Comparison of ENCODE assay signal across 8 mouse cellular contexts in the genomic region with DNA sequence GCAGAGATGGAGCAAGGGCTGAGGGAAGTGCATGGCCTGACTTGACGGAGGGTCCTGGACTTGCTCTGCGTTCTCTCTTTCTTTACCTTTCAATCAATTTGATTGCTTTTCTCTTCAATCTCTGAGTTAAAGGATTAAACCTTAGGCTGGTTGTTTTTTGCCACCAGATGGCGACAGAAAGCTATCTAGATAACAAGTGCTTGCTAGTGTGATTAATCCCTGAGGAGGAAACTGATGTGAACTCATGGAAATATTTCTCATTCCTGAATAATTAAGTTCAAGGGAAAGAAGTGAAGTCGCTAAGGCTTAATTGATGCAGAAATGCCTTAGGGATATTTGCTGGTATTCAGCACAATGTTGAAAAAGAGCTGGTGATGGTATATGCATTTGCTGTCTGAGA. TPM values are rescaled to one million over a fixed set of nuclear protein-coding genes. Genes with fewer than 3 reads are reported as not detected.
DNase-seq lines count a peak whose midpoint lies in the region; ATAC-seq and TF ChIP-seq lines count a peak whose summit lies in the region.

No protein-coding gene starts in this region.

- TF ChIP-seq EP300 in lung, postnatal 0 days (IDR thresholded peaks at IDR 0.05) = no peak

- TF ChIP-seq CTCF in lung, postnatal 0 days (IDR thresholded peaks at IDR 0.05) = peak; percentile 74

- 4% methylated on average over 4 of the region's 4 CpGs for WGBS in forebrain, embryonic 14.5 days
- WGBS in forebrain, embryonic 13.5 days = 5% methylated on average over 4 of the region's 4 CpGs
- WGBS in embryonic facial prominence, embryonic 10.5 days = 7% methylated on average over 4 of the region's 4 CpGs
- WGBS in lung, postnatal 0 days = 2% methylated on average over 4 of the region's 4 CpGs

- H3K27me3 ChIP-seq in forebrain, embryonic 14.5 days (replicated peaks; ENCODE audit: control insufficient read depth, insufficient read depth, low read length) = no peaks in the 10 kb centered on the region
- H3K27me3 ChIP-seq in forebrain, embryonic 13.5 days = no peaks in the 10 kb centered on the region
- H3K27me3 ChIP-seq in embryonic facial prominence, embryonic 10.5 days (replicated peaks; ENCODE audit: low read depth, poor library complexity, severe bottlenecking) = no peaks in the 10 kb centered on the region
- no peaks in the 10 kb centered on the region for H3K27me3 ChIP-seq in lung, postnatal 0 days (replicated peaks; ENCODE audit: insufficient read depth, low read length)

- H3K9me3 ChIP-seq in forebrain, embryonic 14.5 days (replicated peaks; ENCODE audit: control insufficient read depth, low read length) = no peaks in the 10 kb centered on the region
- no peaks in the 10 kb centered on the region for H3K9me3 ChIP-seq in forebrain, embryonic 13.5 days (replicated peaks)
- no peaks in the 10 kb centered on the region for H3K9me3 ChIP-seq in embryonic facial prominence, embryonic 10.5 days
- H3K9me3 ChIP-seq in lung, postnatal 0 days (ENCODE audit: low read length) = no peaks in the 10 kb centered on the region

- H3K9ac ChIP-seq in forebrain, embryonic 14.5 days (ENCODE audit: low read length) = no peak overlapping the region
- H3K9ac ChIP-seq in forebrain, embryonic 13.5 days = no peak overlapping the region
- no peak overlapping the region for H3K9ac ChIP-seq in lung, postnatal 0 days (replicated peaks; ENCODE audit: low read depth)

- DNase-seq in forebrain, embryonic 14.5 days (ENCODE audit: low spot score) = peak; percentile 89
- peak; percentile 72 for DNase-seq in 3T3-L1 (ENCODE audit: low read depth, low spot score)
- DNase-seq in adipocyte (ENCODE audit: low spot score) = peak; percentile 68
- DNase-seq in embryonic facial prominence, embryonic 10.5 days (ENCODE audit: low spot score) = peak; percentile 19
- peak; percentile 45 to 87 for DNase-seq in kidney, postnatal 25 days
- peak; percentile 58 for DNase-seq in lung, postnatal 0 days (ENCODE audit: low spot score)
- DNase-seq in thymus, postnatal 0 days (ENCODE audit: low spot score) = peak; percentile 23

- no peak overlapping the region for H3K27ac ChIP-seq in forebrain, embryonic 14.5 days (ENCODE audit: low read depth, low read length)
- H3K27ac ChIP-seq in forebrain, embryonic 13.5 days = no peak overlapping the region
- H3K27ac ChIP-seq in embryonic facial prominence, embryonic 10.5 days (replicated peaks) = no peak overlapping the region
- no peak overlapping the region for H3K27ac ChIP-seq in lung, postnatal 0 days (ENCODE audit: low read length)

- no peaks in the 10 kb centered on the region for H3K36me3 ChIP-seq in forebrain, embryonic 14.5 days (ENCODE audit: control insufficient read depth, insufficient read depth, low read length)
- no peaks in the 10 kb centered on the region for H3K36me3 ChIP-seq in forebrain, embryonic 13.5 days (ENCODE audit: poor library complexity, severe bottlenecking)
- H3K36me3 ChIP-seq in embryonic facial prominence, embryonic 10.5 days (replicated peaks) = no peaks in the 10 kb centered on the region
- H3K36me3 ChIP-seq in lung, postnatal 0 days (ENCODE audit: insufficient read depth, low read length) = no peaks in the 10 kb centered on the region

- no peak for ATAC-seq in forebrain, embryonic 14.5 days
- ATAC-seq in forebrain, embryonic 13.5 days = no peak
- ATAC-seq in lung, postnatal 0 days = no peak

- no peak overlapping the region for H3K4me3 ChIP-seq in forebrain, embryonic 14.5 days (ENCODE audit: low read depth, low read length)
- H3K4me3 ChIP-seq in forebrain, embryonic 13.5 days = no peak overlapping the region
- no peak overlapping the region for H3K4me3 ChIP-seq in embryonic facial prominence, embryonic 10.5 days
- H3K4me3 ChIP-seq in lung, postnatal 0 days (ENCODE audit: low read depth, low read length) = no peak overlapping the region

- H3K4me2 ChIP-seq in forebrain, embryonic 14.5 days (ENCODE audit: low read length) = no peak overlapping the region
- H3K4me2 ChIP-seq in forebrain, embryonic 13.5 days = no peak overlapping the region
- H3K4me2 ChIP-seq in lung, postnatal 0 days (replicated peaks; ENCODE audit: low read depth, low read length) = no peak overlapping the region

- no peaks in the 10 kb centered on the region for H3K4me1 ChIP-seq in forebrain, embryonic 14.5 days (ENCODE audit: control insufficient read depth, insufficient read depth, low read length)
- H3K4me1 ChIP-seq in forebrain, embryonic 13.5 days = no peaks in the 10 kb centered on the region
- H3K4me1 ChIP-seq in embryonic facial prominence, embryonic 10.5 days = 0 out of 2 replicates have a peak, but pooled peaks cover 3% of the 10 kb centered on the region
- no peaks in the 10 kb centered on the region for H3K4me1 ChIP-seq in lung, postnatal 0 days (ENCODE audit: insufficient read depth, low read depth, low read length)

RNA-seq across cellular contexts. Expression of a gene that starts 17.7 kb away (rescaled TPM):
- 0.89 and 1.5 TPM in 2 replicates for polyA plus RNA-seq in forebrain, embryonic 14.5 days (2014; fragmentation: Nextera tagmentation; extraction: Ambion mirVana)
- 0.92 and 1.6 TPM in 2 replicates for polyA plus RNA-seq in forebrain, embryonic 13.5 days (2015; fragmentation: Nextera tagmentation; extraction: Ambion mirVana)
- 0.83 and 1.6 TPM in 2 replicates for polyA plus RNA-seq in embryonic facial prominence, embryonic 10.5 days (2016; fragmentation: Nextera tagmentation; extraction: Ambion mirVana)
- 2.1 and 3.0 TPM in 2 replicates for polyA plus RNA-seq in lung, postnatal 0 days (2015; fragmentation: Nextera tagmentation; extraction: Ambion mirVana)
- 2.9 and 3.0 TPM in 2 replicates for polyA plus RNA-seq in thymus, postnatal 0 days (2015; fragmentation: Nextera tagmentation; extraction: Ambion mirVana)

RNA-seq across cellular contexts. Expression of a gene that starts 55.7 kb away (rescaled TPM):
- 1.2 and 2.6 TPM in 2 replicates for polyA plus RNA-seq in forebrain, embryonic 14.5 days (2014; fragmentation: Nextera tagmentation; extraction: Ambion mirVana)
- polyA plus RNA-seq in forebrain, embryonic 13.5 days (2015; fragmentation: Nextera tagmentation; extraction: Ambion mirVana) = 1.4 and 1.8 TPM in 2 replicates
- polyA plus RNA-seq in embryonic facial prominence, embryonic 10.5 days (2016; fragmentation: Nextera tagmentation; extraction: Ambion mirVana) = 3.1 and 3.9 TPM in 2 replicates
- 9.6 and 11.4 TPM in 2 replicates for polyA plus RNA-seq in lung, postnatal 0 days (2015; fragmentation: Nextera tagmentation; extraction: Ambion mirVana)
- 12.0 and 13.4 TPM in 2 replicates for polyA plus RNA-seq in thymus, postnatal 0 days (2015; fragmentation: Nextera tagmentation; extraction: Ambion mirVana)

Comparison
In these comparisons a context has a peak if more than half of its experiments do, and no peak if none do; other contexts are left out.
1. DNase-seq: peak in every context shown above with its lines; median percentile 89 in forebrain, embryonic 14.5 days; 72 in 3T3-L1; 68 in adipocyte; 66 in kidney, postnatal 25 days; 58 in lung, postnatal 0 days; 23 in thymus, postnatal 0 days; 19 in embryonic facial prominence, embryonic 10.5 days.